Mouse (Mus musculus) forebrain, embryonic 10.5 days (tissue): ENCODE measurements around the gene Prss2. TPM values are rescaled to one million over a fixed set of nuclear protein-coding genes. Genes with fewer than 3 reads are reported as not detected.

Experiments
- DNase-seq: peaks from one replicate; pipeline ENCODE4 v3.0.0-alpha.2; 2017; ENCODE audit warnings: low spot score; ENCODE audit errors: extremely low spot score
- H3K27ac ChIP-seq: fragments of 300-500 bp; sonication (generic); 2 replicates; pipeline ENCODE4 v1.5.1; 2016; ENCODE audit warnings: mild to moderate bottlenecking
- H3K27me3 ChIP-seq: fragments of 300-500 bp; sonication (generic); 2 replicates; pipeline ENCODE4 v1.6.1; 2016; ENCODE audit warnings: mild to moderate bottlenecking; ENCODE audit not compliant: poor library complexity, severe bottlenecking
- H3K36me3 ChIP-seq: fragments of 300-500 bp; sonication (generic); replicated peaks from 2 replicates; pipeline ENCODE4 v1.6.1; 2016; ENCODE audit warnings: mild to moderate bottlenecking, moderate library complexity
- H3K4me1 ChIP-seq: fragments of 300-500 bp; sonication (generic); 2 replicates; pipeline ENCODE4 v1.6.1; 2016
- H3K4me3 ChIP-seq: fragments of 300-500 bp; sonication (generic); 2 replicates; pipeline ENCODE4 v1.5.1; 2016; ENCODE audit warnings: mild to moderate bottlenecking, moderate library complexity
- H3K9me3 ChIP-seq: fragments of 300-500 bp; sonication (generic); 2 replicates; pipeline ENCODE4 v1.6.1; 2016; ENCODE audit warnings: mild to moderate bottlenecking, moderate library complexity
- WGBS: fragments of 180-500 bp; shearing (Covaris S2); methylation state at CpG from one replicate; pipeline ENCODE4 v1.1.7; 2016; 5-methylcytosine and 5-hydroxymethylcytosine counted together
- polyA plus RNA-seq: library from polyadenylated mRNA; unstranded; fragments of >200 nt; fragmentation: Nextera tagmentation; extraction: Ambion mirVana; gene quantifications from 2 replicates; pipeline ENCODE4 v1.2.1, GENCODE M21; 2016

Gene Prss2
- polyA plus RNA-seq, 1 experiment from 2014 or later = not detected

DNA sequence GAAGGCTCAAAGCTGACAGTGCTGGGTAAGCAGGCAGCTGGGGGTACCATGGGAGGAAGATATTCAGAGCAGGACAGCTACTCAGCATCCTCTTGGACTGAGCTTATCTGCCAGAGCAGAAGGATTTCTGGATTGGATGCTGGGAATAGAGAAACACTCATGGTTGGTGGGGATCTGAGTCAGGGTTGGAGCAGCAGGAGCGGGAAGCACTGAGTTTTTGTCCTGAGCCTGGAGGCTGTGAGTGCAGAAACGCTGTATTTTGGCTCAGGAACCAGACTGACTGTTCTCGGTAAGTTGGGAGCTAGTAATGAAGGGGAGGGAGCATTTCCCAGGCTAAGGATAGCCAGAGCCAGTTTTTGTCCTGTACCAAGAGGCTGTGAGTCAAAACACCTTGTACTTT is 21.4 kb downstream of the Prss2 start:
- no peak for DNase-seq
- Histone ChIP-seq H3K27me3 (peaks cover 20% of the 10 kb centered on the region), H3K9me3 (no peaks in the 10 kb centered on the region), H3K4me1 (peaks cover 19% of the 10 kb centered on the region), H3K36me3 (no peaks in the 10 kb centered on the region), H3K27ac (no peak overlapping the region), H3K4me3 (peak overlapping the region; percentile 48)
- WGBS = 16% methylated on average over 3 of the region's 3 CpGs

DNA sequence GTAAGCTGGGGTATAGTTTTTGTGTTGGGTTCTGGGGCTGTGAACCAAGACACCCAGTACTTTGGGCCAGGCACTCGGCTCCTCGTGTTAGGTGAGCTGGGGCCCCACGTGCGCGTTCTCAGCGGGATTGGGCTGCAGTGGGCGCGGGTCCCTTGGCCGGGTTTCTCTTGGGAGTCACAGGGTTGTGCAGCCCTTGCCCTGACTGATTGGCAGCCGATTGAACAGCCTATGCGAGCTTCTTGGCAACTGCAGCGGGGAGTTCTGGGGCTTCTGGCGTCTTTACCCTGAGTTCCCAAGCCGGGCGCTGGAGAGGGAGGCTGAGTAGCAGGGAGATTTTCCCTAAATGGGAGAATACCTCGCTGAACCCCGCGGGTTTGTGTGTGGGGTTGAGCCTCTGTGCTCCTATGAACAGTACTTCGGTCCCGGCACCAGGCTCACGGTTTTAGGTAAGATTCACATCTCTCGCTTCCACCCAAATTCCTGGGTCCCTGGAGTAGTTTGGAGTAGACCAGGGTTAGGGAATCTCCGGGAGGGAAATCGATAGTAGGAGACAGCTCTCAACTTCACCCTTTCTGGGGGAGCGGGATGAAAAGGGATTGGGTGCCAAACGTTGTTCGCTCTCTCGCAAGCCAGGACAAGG is 21.9 kb downstream of the Prss2 start:
- Histone ChIP-seq H3K4me3 (peak overlapping the region; percentile 48), H3K27ac (peak overlapping the region; percentile 58; the same call in 1 of the 2 replicates), H3K9me3 (no peaks in the 10 kb centered on the region), H3K36me3 (no peaks in the 10 kb centered on the region), H3K4me1 (peaks cover 19% of the 10 kb centered on the region), H3K27me3 (peaks cover 20% of the 10 kb centered on the region)
- 4% methylated on average over 28 of the region's 28 CpGs for WGBS
- DNase-seq = peak; percentile 29

DNA sequence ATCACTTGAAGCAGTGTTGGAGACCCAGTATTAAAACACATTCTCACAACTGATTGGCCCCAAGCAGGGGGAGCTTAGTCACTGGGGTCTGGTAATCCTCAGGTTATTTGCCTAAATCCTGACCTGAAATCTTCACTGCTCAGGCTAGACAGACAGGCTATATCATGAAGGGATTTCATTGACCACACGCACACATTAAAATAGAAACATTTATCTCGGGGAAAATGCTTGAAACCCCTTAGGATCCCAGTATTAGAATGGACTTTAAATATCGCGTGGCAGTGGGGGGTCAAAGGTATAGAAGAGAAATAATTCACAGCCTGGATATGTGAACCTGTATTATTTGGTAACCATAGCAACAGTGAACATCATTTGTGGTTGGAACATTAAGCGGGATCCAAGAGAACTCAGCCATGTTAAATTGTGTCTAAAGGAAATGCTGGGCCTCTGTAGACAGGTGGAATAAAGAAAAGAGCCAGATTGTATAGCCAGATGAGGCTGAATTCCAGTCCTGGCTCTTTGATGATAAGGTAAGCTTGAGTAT is 22.9 kb downstream of the Prss2 start:
- peaks cover 20% of the 10 kb centered on the region for H3K27me3 ChIP-seq
- no peaks in the 10 kb centered on the region for H3K9me3 ChIP-seq
- WGBS = 72% methylated on average over 5 of the region's 5 CpGs
- H3K36me3 ChIP-seq = no peaks in the 10 kb centered on the region
- H3K4me3 ChIP-seq = peak overlapping the region; percentile 48; the same call in 1 of the 2 replicates
- no peak overlapping the region for H3K27ac ChIP-seq
- H3K4me1 ChIP-seq = peaks cover 19% of the 10 kb centered on the region
- DNase-seq = no peak

DNA sequence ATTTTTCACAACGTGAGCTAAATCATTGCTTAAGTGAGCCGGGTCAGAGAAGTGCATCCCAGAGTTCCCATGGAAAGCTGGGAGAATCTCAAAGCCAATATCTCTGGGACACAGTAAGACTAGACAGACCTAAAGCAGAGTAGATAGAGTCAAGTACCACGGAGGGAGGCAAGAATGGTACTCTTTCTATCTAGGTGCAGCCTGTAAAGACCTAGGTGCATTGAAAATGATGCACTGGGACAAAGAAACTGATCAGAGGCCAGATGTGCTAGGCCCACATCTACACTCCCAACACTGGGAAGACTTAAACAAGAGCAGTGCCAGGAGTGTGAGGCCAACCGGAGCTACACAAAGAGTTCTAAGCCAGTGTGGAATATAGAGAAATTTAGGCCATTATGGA is 23.7 kb downstream of the Prss2 start:
- H3K36me3 ChIP-seq = no peaks in the 10 kb centered on the region
- no peak for DNase-seq
- peaks cover 19% of the 10 kb centered on the region for H3K4me1 ChIP-seq
- H3K9me3 ChIP-seq = no peaks in the 10 kb centered on the region
- no peak overlapping the region for H3K27ac ChIP-seq
- 92% methylated on average over 4 of the region's 4 CpGs for WGBS
- no peak overlapping the region for H3K4me3 ChIP-seq
- peaks cover 20% of the 10 kb centered on the region for H3K27me3 ChIP-seq

DNA sequence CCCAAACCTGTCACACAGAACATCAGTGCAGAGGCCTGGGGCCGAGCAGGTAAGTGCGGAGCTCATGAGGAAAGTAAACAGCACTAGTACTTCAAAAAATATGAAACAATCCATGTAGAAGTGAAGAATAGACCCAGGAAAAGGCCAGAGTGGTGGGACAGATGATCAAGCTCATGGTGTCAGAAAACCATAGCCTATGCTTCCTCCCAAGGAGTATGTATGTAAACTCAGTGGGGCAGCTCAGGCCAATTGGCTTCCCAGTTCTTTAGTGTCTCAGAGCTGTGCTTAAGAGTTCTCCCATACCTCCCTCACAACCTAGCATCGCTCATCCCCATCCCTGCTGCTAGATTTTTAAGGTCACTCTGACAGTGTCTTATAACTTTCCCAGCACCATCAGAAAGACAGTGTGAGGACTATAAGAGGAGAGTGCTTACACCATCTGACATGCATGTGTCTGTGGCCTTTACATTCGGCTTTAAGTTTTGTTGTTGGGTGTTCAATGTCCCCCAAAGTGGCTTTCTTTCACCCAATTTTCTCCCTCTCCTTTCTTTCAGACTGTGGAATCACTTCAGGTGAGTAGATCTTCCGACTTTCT is 25.6 kb downstream of the Prss2 start:
- Histone ChIP-seq H3K27me3 (peaks cover 20% of the 10 kb centered on the region), H3K4me3 (no peak overlapping the region), H3K4me1 (peaks cover 19% of the 10 kb centered on the region), H3K27ac (no peak overlapping the region), H3K36me3 (no peaks in the 10 kb centered on the region), H3K9me3 (no peaks in the 10 kb centered on the region)
- DNase-seq = no peak
- 84% methylated on average over 5 of the region's 5 CpGs for WGBS

DNA sequence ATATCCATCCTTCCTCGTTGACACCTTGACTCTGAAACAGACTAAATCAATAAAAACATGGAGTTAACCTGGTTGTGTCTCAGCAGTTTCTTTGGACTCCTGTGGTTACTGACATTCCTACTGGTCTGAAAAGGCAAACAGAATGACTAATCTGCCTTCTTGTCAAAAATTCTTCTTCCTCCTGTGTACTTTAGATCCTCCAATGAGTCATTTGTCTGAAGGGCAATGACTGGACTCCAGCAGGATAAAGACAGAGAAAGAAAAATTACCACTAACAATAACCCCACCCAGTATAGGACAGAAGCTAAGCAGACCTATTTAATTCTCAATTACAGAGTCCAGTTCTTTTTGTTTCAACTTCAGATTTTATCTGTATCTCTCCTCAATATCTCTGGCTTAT is 26.7 kb downstream of the Prss2 start:
- Histone ChIP-seq H3K27me3 (peaks cover 11% of the 10 kb centered on the region), H3K4me1 (peaks cover 17% of the 10 kb centered on the region), H3K4me3 (no peak overlapping the region), H3K9me3 (no peaks in the 10 kb centered on the region), H3K27ac (no peak overlapping the region), H3K36me3 (no peaks in the 10 kb centered on the region)
- 65% methylated on average over 1 of the region's 1 CpGs for WGBS
- DNase-seq = no peak

DNA sequence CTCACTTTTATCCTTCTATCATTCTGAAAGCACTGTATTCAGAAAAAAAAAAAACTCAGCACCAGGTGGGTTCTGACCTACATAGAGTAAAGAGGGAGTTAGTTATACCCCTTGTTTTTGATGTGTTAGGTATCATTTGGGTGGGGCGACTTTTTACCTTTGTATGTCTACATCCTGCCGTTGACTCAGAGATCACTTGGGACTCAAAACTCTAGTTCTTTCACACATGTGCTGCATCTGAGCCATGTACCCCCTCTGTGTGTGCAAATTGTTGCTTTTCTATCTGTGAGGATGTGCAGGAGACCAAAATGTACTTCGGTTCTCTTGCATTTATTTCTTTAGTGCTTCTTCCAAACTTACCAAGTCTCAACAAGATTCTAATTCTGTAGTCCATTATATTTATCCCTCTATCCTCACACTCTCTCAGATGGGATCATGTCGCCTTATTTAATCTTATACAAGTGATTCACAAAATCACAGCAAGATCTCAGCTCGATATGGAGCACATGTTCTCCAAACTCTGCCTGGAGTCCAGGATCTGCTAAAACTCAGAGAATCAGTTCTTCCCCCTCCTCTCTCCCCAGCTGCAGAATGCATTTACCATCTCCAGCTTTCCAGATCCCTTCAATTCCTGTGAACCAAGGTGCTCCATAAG is 31.9 kb downstream of the Prss2 start:
- Histone ChIP-seq H3K4me3 (no peak overlapping the region), H3K27ac (no peak overlapping the region), H3K4me1 (no peaks in the 10 kb centered on the region), H3K36me3 (no peaks in the 10 kb centered on the region), H3K27me3 (no peaks in the 10 kb centered on the region), H3K9me3 (no peaks in the 10 kb centered on the region)
- DNase-seq = no peak
- 91% methylated on average over 5 of the region's 5 CpGs for WGBS

DNA sequence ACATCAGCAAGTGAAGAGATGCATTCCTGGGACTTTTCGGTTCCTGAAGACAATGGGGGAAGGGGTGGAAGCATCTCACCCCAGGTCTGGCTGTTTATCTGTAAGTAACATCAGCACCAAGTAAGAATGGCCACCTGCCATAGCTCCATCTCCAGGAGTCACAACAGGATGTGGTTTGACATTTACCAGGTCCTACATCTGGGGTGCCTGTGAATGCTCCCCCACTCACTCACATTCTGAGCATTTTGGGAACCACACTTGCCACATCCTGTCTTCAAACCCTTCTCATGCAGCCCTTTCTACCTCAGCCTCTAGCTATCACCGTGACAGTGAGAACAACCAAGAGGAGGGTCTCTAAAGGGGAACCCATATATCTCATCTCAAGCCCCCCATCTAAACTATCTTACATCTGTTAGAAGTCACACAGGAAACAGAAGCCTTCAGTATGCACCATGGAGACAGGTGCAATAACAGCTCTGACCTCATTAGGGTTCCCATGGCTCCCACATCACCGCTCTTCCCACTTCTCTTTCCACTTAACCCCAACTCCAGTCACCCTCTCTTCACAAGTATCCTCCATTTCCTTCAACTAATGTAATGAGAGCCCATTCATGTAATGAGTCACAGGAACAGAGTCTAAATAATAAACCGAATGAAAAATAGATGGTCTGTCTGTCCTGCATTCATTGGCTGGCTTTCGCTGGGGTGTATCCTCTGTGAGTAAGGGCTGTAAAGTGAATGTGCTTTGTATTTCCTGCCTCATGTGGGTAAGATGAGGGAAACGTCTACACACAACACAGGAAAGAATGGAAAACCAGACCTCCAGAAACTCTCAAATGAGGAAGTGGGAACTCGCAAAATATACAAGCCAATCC is 32.9 kb downstream of the Prss2 start:
- 89% methylated on average over 7 of the region's 7 CpGs for WGBS
- Histone ChIP-seq H3K4me1 (no peaks in the 10 kb centered on the region), H3K36me3 (no peaks in the 10 kb centered on the region), H3K27me3 (no peaks in the 10 kb centered on the region), H3K27ac (no peak overlapping the region), H3K9me3 (no peaks in the 10 kb centered on the region), H3K4me3 (no peak overlapping the region)
- DNase-seq = no peak

DNA sequence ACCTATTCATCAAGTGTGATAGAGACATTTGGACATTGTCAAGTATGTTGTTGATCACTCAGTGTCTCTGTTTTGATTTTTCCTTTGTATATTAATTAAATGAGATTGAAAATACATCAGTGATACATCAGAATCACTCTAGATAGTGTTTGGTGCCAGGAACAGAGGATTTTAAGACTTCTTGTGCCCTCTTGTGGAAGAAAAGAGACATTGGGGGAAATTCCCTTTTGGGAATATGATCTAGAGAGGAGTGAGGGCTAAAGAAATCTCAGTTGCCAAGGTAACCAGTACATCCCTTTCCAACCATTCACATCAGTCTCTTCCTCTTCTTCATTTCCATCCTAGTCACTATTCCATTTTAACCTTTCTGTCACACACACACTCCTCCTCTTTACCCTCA is 34.8 kb downstream of the Prss2 start:
- Histone ChIP-seq H3K27me3 (no peaks in the 10 kb centered on the region), H3K4me3 (no peak overlapping the region), H3K36me3 (no peaks in the 10 kb centered on the region), H3K27ac (no peak overlapping the region), H3K4me1 (no peaks in the 10 kb centered on the region), H3K9me3 (no peaks in the 10 kb centered on the region)
- DNase-seq = no peak

DNA sequence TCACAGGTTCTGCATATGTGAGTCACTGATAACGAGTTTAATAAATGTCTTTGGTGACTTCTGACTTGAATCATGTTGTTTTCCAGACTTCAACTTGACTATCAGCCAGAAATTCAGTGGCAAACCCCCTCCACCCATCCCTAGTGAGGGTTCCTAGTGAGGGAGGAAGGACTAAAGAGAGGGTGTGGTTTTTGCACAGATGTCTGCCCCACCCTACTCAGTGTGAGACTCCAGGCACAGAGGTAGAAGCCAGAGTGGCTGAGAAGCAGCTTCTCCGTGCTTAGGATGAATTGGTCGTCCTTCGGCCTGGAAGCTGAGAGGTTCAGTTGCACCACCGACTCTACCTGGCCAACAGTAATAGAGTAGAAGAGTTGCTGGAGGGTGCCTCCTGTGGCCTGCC is 35.9 kb downstream of the Prss2 start:
- Histone ChIP-seq H3K4me3 (no peak overlapping the region), H3K27me3 (no peaks in the 10 kb centered on the region)
- 82% methylated on average over 5 of the region's 5 CpGs for WGBS

DNA sequence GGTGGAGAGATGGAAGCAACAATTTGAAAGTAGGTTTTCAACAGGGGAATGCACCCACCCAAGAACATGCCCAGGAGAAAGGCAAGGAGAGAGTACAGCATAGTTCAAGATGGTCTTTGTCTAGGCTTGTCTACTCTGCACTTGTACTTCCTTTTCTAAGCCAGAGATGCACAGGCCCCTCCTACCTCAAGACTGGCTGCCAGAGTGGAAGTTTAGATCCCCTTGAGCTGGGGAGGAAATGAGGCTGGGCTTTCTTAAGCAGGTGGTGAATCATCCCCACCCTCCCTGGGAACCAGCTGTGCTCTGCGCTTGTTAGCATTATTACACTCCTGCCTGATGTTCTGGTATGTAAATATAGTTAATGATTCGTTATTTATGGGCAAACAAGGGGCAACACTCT is 36.7 kb downstream of the Prss2 start:
- H3K36me3 ChIP-seq = no peaks in the 10 kb centered on the region
- no peak overlapping the region for H3K4me3 ChIP-seq
- no peak for DNase-seq
- no peaks in the 10 kb centered on the region for H3K9me3 ChIP-seq
- H3K27ac ChIP-seq = no peak overlapping the region
- H3K27me3 ChIP-seq = no peaks in the 10 kb centered on the region
- H3K4me1 ChIP-seq = no peaks in the 10 kb centered on the region
- 69% methylated on average over 2 of the region's 2 CpGs for WGBS

More for the DNA sequence above, 35.9 kb downstream of the Prss2 start:
- DNase-seq = no peak
- Histone ChIP-seq H3K4me1 (no peaks in the 10 kb centered on the region), H3K9me3 (no peaks in the 10 kb centered on the region), H3K27ac (no peak overlapping the region), H3K36me3 (no peaks in the 10 kb centered on the region)

DNA sequence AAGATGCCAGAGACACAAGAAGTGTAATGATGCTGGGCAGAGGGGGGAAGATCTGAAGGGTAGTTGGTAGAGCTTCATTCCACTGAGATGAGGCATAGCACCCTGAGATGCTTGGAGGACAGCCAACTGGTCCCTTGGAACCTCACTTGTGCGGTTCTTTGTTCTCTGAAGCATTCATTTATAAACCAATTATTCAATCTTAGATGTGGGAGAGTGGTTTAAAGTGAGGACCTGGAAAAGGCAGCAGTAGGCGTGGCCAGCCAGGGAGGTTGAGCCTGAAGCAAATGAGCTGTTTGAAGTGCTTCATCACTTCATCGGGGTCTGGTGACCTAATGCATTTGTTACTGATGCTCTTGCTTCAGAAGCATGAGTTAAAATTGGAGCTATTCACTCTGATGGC is 37.7 kb downstream of the Prss2 start:
- DNase-seq = no peak
- WGBS = 79% methylated on average over 3 of the region's 3 CpGs
- Histone ChIP-seq H3K36me3 (no peaks in the 10 kb centered on the region), H3K27me3 (no peaks in the 10 kb centered on the region), H3K4me1 (no peaks in the 10 kb centered on the region), H3K9me3 (no peaks in the 10 kb centered on the region), H3K4me3 (no peak overlapping the region), H3K27ac (no peak overlapping the region)
